Mouse (Mus musculus) intestine, embryonic 14.5 days (tissue): ENCODE measurements around the gene A030014E15Rik. TPM values are rescaled to one million over a fixed set of nuclear protein-coding genes. Genes with fewer than 3 reads are reported as not detected.

ENCODE experiments used
- ATAC-seq: fragments of 200-750 bp; cut with Nextera tagmentation; replicated peaks from 2 replicates; pipeline ENCODE4 v1.8.0; 2017; ENCODE audit warnings: low read depth, moderate number of reproducible peaks, moderate TSS enrichment, moderate library complexity; ENCODE audit not compliant: low FRiP score, low TSS enrichment
- DNase-seq: peaks from one replicate; pipeline ENCODE4 v3.0.0-alpha.2; 2018; ENCODE audit warnings: low spot score
- H3K27ac ChIP-seq: fragments of 300-500 bp; sonication (generic); 2 replicates; pipeline ENCODE4 v1.5.1; 2014; ENCODE audit warnings: low read depth, mild to moderate bottlenecking, control low read depth
- H3K27me3 ChIP-seq: fragments of 300-500 bp; sonication (generic); replicated peaks from 2 replicates; pipeline ENCODE4 v1.6.1; 2014; ENCODE audit warnings: low read length, control low read depth; ENCODE audit not compliant: control insufficient read depth, insufficient read depth
- H3K36me3 ChIP-seq: fragments of 300-500 bp; sonication (generic); 2 replicates; pipeline ENCODE4 v1.6.1; 2014; ENCODE audit warnings: low read length, control low read depth; ENCODE audit not compliant: control insufficient read depth, insufficient read depth
- H3K4me1 ChIP-seq: fragments of 300-500 bp; sonication (generic); replicated peaks from 2 replicates; pipeline ENCODE4 v1.6.1; 2014; ENCODE audit warnings: low read length, control low read depth, mixed read lengths; ENCODE audit not compliant: control insufficient read depth, insufficient read depth
- H3K4me2 ChIP-seq: fragments of 300-500 bp; sonication (generic); 2 replicates; pipeline ENCODE4 v1.6.1; 2014; ENCODE audit warnings: low read length
- H3K4me3 ChIP-seq: fragments of 300-500 bp; sonication (generic); 2 replicates; pipeline ENCODE4 v1.5.1; 2014; ENCODE audit warnings: low read depth, low read length, control low read depth, mixed read lengths
- H3K9ac ChIP-seq: fragments of 300-500 bp; sonication (generic); 2 replicates; pipeline ENCODE4 v1.6.1; 2014; ENCODE audit warnings: mild to moderate bottlenecking, low read length
- H3K9me3 ChIP-seq: fragments of 300-500 bp; sonication (generic); 2 replicates; pipeline ENCODE4 v1.6.1; 2016; ENCODE audit warnings: low read length, control low read depth; ENCODE audit not compliant: control insufficient read depth
- WGBS: fragments of 180-500 bp; shearing (Covaris S2); extraction: QIAGEN DNeasy Blood & Tissue Kit; methylation state at CpG from one replicate; pipeline ENCODE4 v1.1.7; 2014; 5-methylcytosine and 5-hydroxymethylcytosine counted together
- polyA plus RNA-seq: library from polyadenylated mRNA; unstranded; fragments of >200 nt; fragmentation: Nextera tagmentation; extraction: Ambion mirVana; gene quantifications from 2 replicates; pipeline ENCODE4 v1.2.1, GENCODE M21; 2014

Gene A030014E15Rik
- polyA plus RNA-seq, 1 experiment from 2014 or later, result not detected

DNA sequence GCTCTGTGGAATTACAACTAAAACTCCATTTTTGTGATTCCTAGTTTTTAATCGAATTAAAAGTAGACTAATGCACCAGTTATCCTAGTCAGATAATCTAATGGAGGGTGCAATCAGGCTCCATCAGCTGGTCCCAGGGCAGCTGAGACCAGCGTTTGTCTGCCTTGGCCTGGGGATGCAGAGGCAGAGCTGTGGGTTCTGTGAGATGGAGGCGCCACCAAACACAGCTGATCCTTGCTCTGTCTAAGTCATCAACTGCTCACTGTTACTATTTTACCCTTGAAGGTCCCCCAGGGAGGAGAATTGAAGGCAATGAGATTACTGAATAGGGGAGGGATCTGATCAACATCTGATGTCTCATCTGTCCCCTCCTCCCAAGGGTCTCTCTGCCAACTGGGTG is 41.7 kb downstream of the A030014E15Rik start:
- ATAC-seq (no peak), DNase-seq (no peak)
- Histone ChIP-seq H3K4me1 (no peaks in the 10 kb centered on the region), H3K4me3 (no peak overlapping the region), H3K27ac (no peak overlapping the region), H3K36me3 (no peaks in the 10 kb centered on the region), H3K9me3 (no peaks in the 10 kb centered on the region), H3K9ac (no peak overlapping the region), H3K27me3 (no peaks in the 10 kb centered on the region), H3K4me2 (no peak overlapping the region)
- 67% methylated on average over 3 of the region's 3 CpGs for WGBS

DNA sequence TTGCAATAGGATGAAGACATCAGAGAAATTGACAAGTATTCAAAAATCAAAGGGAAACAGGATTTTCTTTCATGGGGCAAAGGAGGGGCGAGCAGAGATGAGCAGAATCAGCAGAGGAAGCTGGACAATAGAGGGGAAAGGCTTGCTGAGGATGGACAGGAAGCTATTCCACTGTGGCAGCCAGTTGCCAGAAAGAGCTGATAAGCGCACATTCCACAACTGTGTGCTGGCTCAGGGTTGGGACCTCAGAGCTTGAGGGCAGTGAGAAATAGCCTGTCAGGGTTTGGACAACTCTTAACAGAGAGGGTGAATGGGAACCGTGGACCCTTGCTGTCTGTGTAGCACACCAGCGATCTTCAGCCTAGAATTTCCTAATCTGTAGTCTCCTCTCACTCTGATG is 47.3 kb downstream of the A030014E15Rik start:
- WGBS, result 35% methylated on average over 4 of the region's 4 CpGs
- ATAC-seq (no peak), DNase-seq (no peak)

DNA sequence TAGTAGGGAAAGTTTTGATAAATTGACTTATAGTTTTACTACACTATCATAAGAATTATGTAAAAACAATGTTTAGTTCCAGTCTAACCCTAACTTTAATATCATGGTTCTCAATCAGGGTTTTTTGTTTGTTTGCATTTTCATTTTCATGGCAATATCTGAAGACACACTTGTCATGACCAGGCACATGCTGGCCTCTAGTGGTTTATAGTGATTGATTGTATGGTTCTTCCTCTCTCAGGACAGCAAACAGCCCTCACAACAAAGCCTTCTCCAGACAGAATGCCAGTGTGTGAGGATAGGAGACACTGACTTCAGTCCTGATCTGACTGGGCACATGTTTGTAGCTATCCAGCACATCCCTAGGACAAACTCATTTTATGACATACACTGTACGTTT is 48.5 kb downstream of the A030014E15Rik start:
- Histone ChIP-seq H3K36me3 (no peaks in the 10 kb centered on the region), H3K4me3 (no peak overlapping the region), H3K4me2 (no peak overlapping the region), H3K27ac (no peak overlapping the region), H3K27me3 (no peaks in the 10 kb centered on the region), H3K9ac (no peak overlapping the region), H3K4me1 (no peaks in the 10 kb centered on the region), H3K9me3 (no peaks in the 10 kb centered on the region)
- DNase-seq, result no peak
- no peak for ATAC-seq
- 76% methylated on average over 1 of the region's 1 CpGs for WGBS

More for the DNA sequence above, 47.3 kb downstream of the A030014E15Rik start:
- Histone ChIP-seq H3K9ac (no peak overlapping the region), H3K27ac (no peak overlapping the region), H3K4me3 (no peak overlapping the region), H3K4me2 (no peak overlapping the region), H3K27me3 (no peaks in the 10 kb centered on the region), H3K4me1 (no peaks in the 10 kb centered on the region), H3K9me3 (no peaks in the 10 kb centered on the region), H3K36me3 (no peaks in the 10 kb centered on the region)

GRCm38 (mm10) chr1:82973901-82974300 is 49.2 kb downstream of the A030014E15Rik start:
- H3K27me3 ChIP-seq, result no peaks in the 10 kb centered on the region
- H3K4me2 ChIP-seq, result no peak overlapping the region
- ATAC-seq (no peak), DNase-seq (no peak)
- H3K4me3 ChIP-seq, result no peak overlapping the region
- no peak overlapping the region for H3K9ac ChIP-seq
- H3K27ac ChIP-seq, result no peak overlapping the region
- no peaks in the 10 kb centered on the region for H3K9me3 ChIP-seq
- no peaks in the 10 kb centered on the region for H3K4me1 ChIP-seq
- WGBS, result 68% methylated on average over 6 of the region's 6 CpGs
- no peaks in the 10 kb centered on the region for H3K36me3 ChIP-seq

GRCm38 (mm10) chr1:82974342-82974741 is 49.6 kb downstream of the A030014E15Rik start:
- H3K4me2 ChIP-seq, result no peak overlapping the region
- DNase-seq, result no peak
- 76% methylated on average over 9 of the region's 9 CpGs for WGBS

More at GRCm38 (mm10) chr1:82974342-82974741, 49.6 kb downstream of the A030014E15Rik start:
- H3K36me3 ChIP-seq, result no peaks in the 10 kb centered on the region
- H3K4me1 ChIP-seq, result no peaks in the 10 kb centered on the region
- no peak overlapping the region for H3K4me3 ChIP-seq
- no peaks in the 10 kb centered on the region for H3K9me3 ChIP-seq
- no peak overlapping the region for H3K27ac ChIP-seq
- ATAC-seq, result no peak
- no peaks in the 10 kb centered on the region for H3K27me3 ChIP-seq
- no peak overlapping the region for H3K9ac ChIP-seq

Other genes starting within 250 kb of the A030014E15Rik start
- gene Mff, start 200.0 kb upstream of the A030014E15Rik start, polyA plus RNA-seq, result 199 and 220 TPM in 2 replicates
- 86.0 and 95.7 TPM in 2 replicates for gene Tm4sf20, start 156.5 kb upstream of the A030014E15Rik start, polyA plus RNA-seq
- gene Gm47791, start 153.7 kb upstream of the A030014E15Rik start, polyA plus RNA-seq, result not detected in 2 replicates
- gene Agfg1, start 85.4 kb upstream of the A030014E15Rik start, polyA plus RNA-seq, result 46.9 and 47.1 TPM in 2 replicates
- 0.23 TPM in 1 of 2 replicates, not detected in the other for gene A030005L19Rik, start 11.6 kb upstream of the A030014E15Rik start, polyA plus RNA-seq
- gene Gm6217, start 6.5 kb downstream of the A030014E15Rik start, polyA plus RNA-seq, result not detected in 2 replicates
- gene A030003K21Rik, start 18.5 kb downstream of the A030014E15Rik start, polyA plus RNA-seq, result not detected in 2 replicates
- gene Gm7544, start 31.1 kb downstream of the A030014E15Rik start, polyA plus RNA-seq, result not detected in 2 replicates
- gene Gm47955, start 35.4 kb downstream of the A030014E15Rik start, polyA plus RNA-seq, result not detected in 2 replicates
- gene Gm47959, start 75.6 kb downstream of the A030014E15Rik start, polyA plus RNA-seq, result not detected in 2 replicates
- 0.34 and 0.49 TPM in 2 replicates for gene Slc19a3, start 113.5 kb downstream of the A030014E15Rik start, polyA plus RNA-seq
- not detected in 2 replicates for gene Krtap28-10, start 117.6 kb downstream of the A030014E15Rik start, polyA plus RNA-seq
- gene Gm47969, start 120.0 kb downstream of the A030014E15Rik start, polyA plus RNA-seq, result not detected in 2 replicates
- not detected in 2 replicates for gene A030005K14Rik, start 134.5 kb downstream of the A030014E15Rik start, polyA plus RNA-seq
- not detected in 2 replicates for gene Krtap28-13, start 136.0 kb downstream of the A030014E15Rik start, polyA plus RNA-seq
- gene Ccl20, start 191.8 kb downstream of the A030014E15Rik start, polyA plus RNA-seq, result 3.4 and 3.7 TPM in 2 replicates
- gene Daw1, start 234.8 kb downstream of the A030014E15Rik start, polyA plus RNA-seq, result 0.22 TPM in 1 of 2 replicates, not detected in the other